Mouse (Mus musculus) urinary bladder, postnatal 10 days (tissue): ENCODE results near the gene Gjb1.
"Not testable (repeated sequence)": the region's sequence is repeated elsewhere in the genome, so short reads cannot be mapped to it uniquely, and the experiment has no call there.

Experiments used
- DNase-seq: peaks from one replicate; pipeline ENCODE4 v3.0.0; 2022; ENCODE audit warnings: low spot score

Gjb1 gene

GRCm38 (mm10) chrX:101376190-101376968, at the start of gene Gjb1:
Gene Gjb1, plus strand, starts transcription at chrX:101376378.
- no peak for DNase-seq

GRCm38 (mm10) chrX:101329372-101330028, 46.7 kb upstream of the Gjb1 start:
- DNase-seq: no peak

GRCm38 (mm10) chrX:101332031-101332374, 44.2 kb upstream of the Gjb1 start:
- DNase-seq: no peak

GRCm38 (mm10) chrX:101332375-101333211, 43.6 kb upstream of the Gjb1 start:
- peak; percentile 36 for DNase-seq

- DNase-seq: no peak
These were observed 41.6 kb upstream of the Gjb1 start for GRCm38 (mm10) chrX:101334606-101335005.

GRCm38 (mm10) chrX:101338666-101339065, 37.5 kb upstream of the Gjb1 start:
- DNase-seq: no peak

GRCm38 (mm10) chrX:101342837-101343236, 33.3 kb upstream of the Gjb1 start:
- DNase-seq: not testable (repeated sequence)

- no peak for DNase-seq
These were observed 30.7 kb upstream of the Gjb1 start for GRCm38 (mm10) chrX:101345456-101345855.

- no peak for DNase-seq
These were observed 29.7 kb upstream of the Gjb1 start for GRCm38 (mm10) chrX:101346475-101346874.

- DNase-seq: no peak
These were observed 25.0 kb upstream of the Gjb1 start for GRCm38 (mm10) chrX:101351188-101351587.

- not testable (repeated sequence) for DNase-seq
These were observed 17.3 kb upstream of the Gjb1 start for GRCm38 (mm10) chrX:101358902-101359301.

GRCm38 (mm10) chrX:101369001-101369400, 7.2 kb upstream of the Gjb1 start:
- no peak for DNase-seq

- no peak for DNase-seq
These were observed 5.6 kb upstream of the Gjb1 start for GRCm38 (mm10) chrX:101370573-101370972.

GRCm38 (mm10) chrX:101372946-101373345, 3.2 kb upstream of the Gjb1 start:
- no peak for DNase-seq

GRCm38 (mm10) chrX:101377076-101377475, 898 bp downstream of the Gjb1 start:
- DNase-seq: no peak

GRCm38 (mm10) chrX:101379744-101380143, 3.6 kb downstream of the Gjb1 start:
- DNase-seq: no peak

GRCm38 (mm10) chrX:101383455-101383854, 7.3 kb downstream of the Gjb1 start:
- DNase-seq: no peak

GRCm38 (mm10) chrX:101384439-101385137, 8.4 kb downstream of the Gjb1 start:
- no peak for DNase-seq

GRCm38 (mm10) chrX:101386222-101386621, 10.0 kb downstream of the Gjb1 start:
- DNase-seq: no peak

- DNase-seq: no peak
These were observed 12.8 kb downstream of the Gjb1 start for GRCm38 (mm10) chrX:101388866-101389537.

GRCm38 (mm10) chrX:101394341-101394740, 18.2 kb downstream of the Gjb1 start:
- no peak for DNase-seq
